Mouse (Mus musculus): ENCODE results near the gene Psrc1.

The Psrc1 gene

GRCm38 (mm10) chr3:108423844-108424801, 40.5 kb downstream of the Psrc1 start:
- DNase-seq (ENCODE audit: low read depth, low spot score), result no peak

GRCm38 (mm10) chr3:108424944-108425623, 41.4 kb downstream of the Psrc1 start:
- DNase-seq (ENCODE audit: low read depth, low spot score), result no peak

- DNase-seq (ENCODE audit: low read depth, low spot score), result no peak
Measured at GRCm38 (mm10) chr3:108425624-108426018, 42.0 kb downstream of the Psrc1 start.

GRCm38 (mm10) chr3:108432542-108433187, 49.0 kb downstream of the Psrc1 start:
- DNase-seq (ENCODE audit: low read depth, low spot score), result no peak

DNA sequence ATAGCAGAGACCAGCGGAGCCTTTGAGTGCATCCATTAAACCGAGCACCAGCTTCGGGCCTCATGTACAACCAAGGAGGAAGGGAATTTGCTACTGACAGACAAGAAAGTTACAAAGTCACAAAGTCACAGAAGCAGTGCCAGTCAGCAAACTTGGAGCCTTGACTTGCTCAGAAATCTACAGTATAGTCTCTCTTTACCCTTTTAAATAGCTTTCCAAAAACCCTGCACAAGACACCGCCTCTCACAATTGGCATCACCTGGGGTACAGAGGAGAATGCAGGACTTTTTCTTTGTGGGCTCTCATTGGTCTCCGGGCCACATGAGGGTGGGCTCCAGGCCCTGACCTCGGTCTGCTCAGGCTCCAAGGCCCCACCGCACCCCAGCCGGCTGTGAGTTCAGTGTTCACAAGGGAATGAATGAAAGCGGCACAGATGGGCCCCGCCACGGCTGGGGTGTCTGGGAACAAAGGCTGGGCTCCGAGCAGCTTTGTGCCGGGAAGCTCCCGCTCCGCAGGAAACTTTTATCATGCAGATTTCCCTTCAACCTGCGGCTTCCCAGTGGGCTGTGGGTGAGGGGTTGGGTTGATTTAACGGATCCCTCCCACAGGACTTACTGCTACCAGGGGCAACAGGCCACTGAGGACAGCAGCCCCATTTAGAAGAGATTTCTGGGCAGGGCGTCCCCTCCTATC, 49.7 kb downstream of the Psrc1 start:
- DNase-seq (ENCODE audit: low read depth, low spot score), result no peak

GRCm38 (mm10) chr3:108433881-108434495, 50.3 kb downstream of the Psrc1 start:
- no peak for DNase-seq (ENCODE audit: low read depth, low spot score)

GRCm38 (mm10) chr3:108435701-108436379, 52.2 kb downstream of the Psrc1 start:
- DNase-seq (ENCODE audit: low read depth, low spot score), result no peak

GRCm38 (mm10) chr3:108436380-108436714, 52.7 kb downstream of the Psrc1 start:
- DNase-seq (ENCODE audit: low read depth, low spot score), result no peak
